Mouse (Mus musculus): ENCODE results near the gene Sec22c.

DNA sequence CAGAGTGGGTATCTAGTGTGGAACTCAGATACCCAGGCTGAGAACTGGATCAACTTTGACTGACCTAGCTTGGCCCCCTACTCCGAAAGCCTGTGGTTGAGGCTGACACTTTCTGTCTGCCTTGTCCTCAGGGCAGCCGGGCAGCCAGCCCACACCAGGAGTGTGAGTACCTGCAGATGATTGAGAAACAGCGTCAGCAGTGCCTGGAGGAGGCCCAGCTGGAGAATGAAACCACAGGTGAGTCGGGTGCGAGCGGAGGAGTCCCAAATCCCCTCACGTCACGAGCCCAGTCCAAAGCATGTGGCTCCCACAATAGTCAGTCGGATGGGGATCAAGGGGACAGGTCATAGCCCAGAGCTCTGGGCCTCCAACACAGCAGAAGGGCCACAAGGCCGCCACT lies 51.6 kb downstream of the Sec22c start:
- TF ChIP-seq CTCF (IDR thresholded peaks at IDR 0.05; ENCODE audit: borderline replicate concordance, insufficient read depth, low read length) (no peak), POLR2A (IDR thresholded peaks at IDR 0.05; ENCODE audit: low read depth, low read length) (no peak)
